Mouse (Mus musculus) fibroblast of lung, adult 2 months (primary cell): ENCODE results near the gene Adssl1.
A peak's percentile ranks its signal among the peaks of the same experiment; 100 is the strongest.

Experiments
- DNase-seq: peaks from one replicate; pipeline ENCODE4 v3.0.0-alpha.2; 2011; ENCODE audit warnings: low read depth

The Adssl1 gene

GRCm38 (mm10) chr12:112619686-112620353 lies at the start of gene Adssl1:
Gene Adssl1 (plus strand): TSS chr12:112620045.
- DNase-seq: no peak

GRCm38 (mm10) chr12:112570160-112570559 lies 49.7 kb upstream of the Adssl1 start:
- no peak for DNase-seq

GRCm38 (mm10) chr12:112571064-112571463 lies 48.8 kb upstream of the Adssl1 start:
- DNase-seq: no peak

- no peak for DNase-seq
Observed at GRCm38 (mm10) chr12:112575274-112575986, 44.4 kb upstream of the Adssl1 start.

- no peak for DNase-seq
Observed at GRCm38 (mm10) chr12:112576341-112576740, 43.5 kb upstream of the Adssl1 start.

- no peak for DNase-seq
Observed at GRCm38 (mm10) chr12:112576749-112577148, 43.1 kb upstream of the Adssl1 start.

- peak; percentile 91 for DNase-seq
Observed at GRCm38 (mm10) chr12:112578296-112579090, 41.4 kb upstream of the Adssl1 start.

- no peak for DNase-seq
Observed at GRCm38 (mm10) chr12:112579430-112579829, 40.4 kb upstream of the Adssl1 start.

- no peak for DNase-seq
Observed at GRCm38 (mm10) chr12:112579926-112580325, 39.9 kb upstream of the Adssl1 start.

GRCm38 (mm10) chr12:112581113-112581512 lies 38.7 kb upstream of the Adssl1 start:
- no peak for DNase-seq

GRCm38 (mm10) chr12:112584954-112585353 lies 34.9 kb upstream of the Adssl1 start:
- DNase-seq: no peak

GRCm38 (mm10) chr12:112585924-112586538 lies 33.8 kb upstream of the Adssl1 start:
- DNase-seq: no peak

- DNase-seq: no peak
Observed at GRCm38 (mm10) chr12:112587125-112588124, 32.4 kb upstream of the Adssl1 start.

- no peak for DNase-seq
Observed at GRCm38 (mm10) chr12:112588426-112589256, 31.2 kb upstream of the Adssl1 start, which contains the start of gene Inf2. Gene Inf2 (plus strand): TSS chr12:112588784.

- no peak for DNase-seq
Observed at GRCm38 (mm10) chr12:112589491-112590191, 30.2 kb upstream of the Adssl1 start.

GRCm38 (mm10) chr12:112590566-112591239 lies 29.1 kb upstream of the Adssl1 start:
- no peak for DNase-seq

GRCm38 (mm10) chr12:112591240-112591639 lies 28.6 kb upstream of the Adssl1 start:
- no peak for DNase-seq

- DNase-seq: no peak
Observed at GRCm38 (mm10) chr12:112591730-112592129, 28.1 kb upstream of the Adssl1 start.
